Comparison of ENCODE assay signal across 10 mouse cellular contexts in genomic region chr5:99525649-99526048, GRCm38 (mm10).
"Had no signal": no experiment of that assay in that cellular context is flagged by ENCODE, and none has a peak within 500 bp of the region (broad histone marks: within the 10 kb centered on the region; RNA-seq: fewer than 3 reads in every experiment).

No protein-coding gene starts in this region.

- H3K4me2 ChIP-seq: limb, embryonic 12.5 days; midbrain, embryonic 12.5 days had no signal

- DNase-seq: kidney, adult 11 months; kidney, adult 9 months; kidney, postnatal 36 days; layer of hippocampus, adult 9-11 months; layer of hippocampus, postnatal 36 days; lung, postnatal 36 days; right cerebral cortex, postnatal 14 days; thymus, postnatal 36 days had no signal

- H3K4me3 ChIP-seq: limb, embryonic 12.5 days; midbrain, embryonic 12.5 days had no signal

- H3K27ac ChIP-seq: limb, embryonic 12.5 days; midbrain, embryonic 12.5 days had no signal

- H3K27me3 ChIP-seq: limb, embryonic 12.5 days had no signal

- H3K36me3 ChIP-seq: limb, embryonic 12.5 days; midbrain, embryonic 12.5 days had no signal

- H3K9me3 ChIP-seq: limb, embryonic 12.5 days; midbrain, embryonic 12.5 days had no signal

- H3K9ac ChIP-seq: limb, embryonic 12.5 days; midbrain, embryonic 12.5 days had no signal
